In genomic region chr3:107437666-107438065, GRCm38 (mm10) we compare ENCODE assay signal across 21 mouse cellular contexts. TPM values are rescaled to one million over a fixed set of nuclear protein-coding genes. Genes with fewer than 3 reads are reported as not detected.
"Had no signal": no experiment of that assay in that cellular context is flagged by ENCODE, and none has a peak within 500 bp of the region (broad histone marks: within the 10 kb centered on the region; RNA-seq: fewer than 3 reads in every experiment).

No protein-coding gene starts in this region.

- H3K27me3 ChIP-seq: limb, embryonic 13.5 days; liver, embryonic 12.5 days; liver, embryonic 15.5 days; lung, embryonic 15.5 days; midbrain, embryonic 15.5 days; neural tube, embryonic 12.5 days; neural tube, embryonic 15.5 days had no signal

- H3K4me3 ChIP-seq: limb, embryonic 13.5 days; liver, embryonic 12.5 days; liver, embryonic 15.5 days; lung, embryonic 15.5 days; megakaryocyte, embryonic 14.5 days; midbrain, embryonic 10.5 days; midbrain, embryonic 15.5 days; neural tube, embryonic 12.5 days; neural tube, embryonic 15.5 days had no signal

- H3K36me3 ChIP-seq: limb, embryonic 13.5 days; liver, embryonic 12.5 days; liver, embryonic 15.5 days; lung, embryonic 15.5 days; midbrain, embryonic 10.5 days; midbrain, embryonic 15.5 days; neural tube, embryonic 12.5 days; neural tube, embryonic 15.5 days had no signal

- H3K9ac ChIP-seq: limb, embryonic 13.5 days; liver, embryonic 12.5 days; liver, embryonic 15.5 days; lung, embryonic 15.5 days; midbrain, embryonic 15.5 days; neural tube, embryonic 12.5 days; neural tube, embryonic 15.5 days had no signal

- H3K4me2 ChIP-seq: limb, embryonic 13.5 days; liver, embryonic 12.5 days; liver, embryonic 15.5 days; lung, embryonic 15.5 days; midbrain, embryonic 15.5 days; neural tube, embryonic 12.5 days; neural tube, embryonic 15.5 days had no signal

- ATAC-seq: liver, embryonic 12.5 days; midbrain, embryonic 15.5 days had no signal

- DNase-seq: kidney, adult 8-10 months; kidney, postnatal 14 days; kidney, postnatal 4 days; liver; lung, adult 18-20 months; lung, postnatal 10 days; lung, postnatal 36 days; thymus, adult 2 months; thymus, postnatal 14 days; thymus, postnatal 4 days had no signal

- H3K27ac ChIP-seq: limb, embryonic 13.5 days; liver, embryonic 12.5 days; liver, embryonic 15.5 days; lung, embryonic 15.5 days; midbrain, embryonic 10.5 days; midbrain, embryonic 15.5 days; neural tube, embryonic 12.5 days; neural tube, embryonic 15.5 days; stomach, postnatal 0 days had no signal

- H3K4me1 ChIP-seq: limb, embryonic 13.5 days; liver, embryonic 12.5 days; liver, embryonic 15.5 days; midbrain, embryonic 10.5 days; neural tube, embryonic 12.5 days had no signal

- H3K9me3 ChIP-seq: liver, embryonic 12.5 days; liver, embryonic 15.5 days; lung, embryonic 15.5 days; megakaryocyte, embryonic 14.5 days; midbrain, embryonic 10.5 days; midbrain, embryonic 15.5 days; neural tube, embryonic 12.5 days; neural tube, embryonic 15.5 days had no signal

RNA-seq across cellular contexts. Expression of gene Kcnc4, which starts 21.7 kb away (rescaled TPM):
- polyA plus RNA-seq: liver, embryonic 12.5 days; liver, embryonic 15.5 days; midbrain, embryonic 10.5 days; stomach, embryonic 14.5 days had no signal
